Mouse (Mus musculus): ENCODE measurements around the gene Cbx4.

The Cbx4 gene

GRCm38 (mm10) chr11:119084446-119085278, 1.4 kb downstream of the Cbx4 start:
- peak in 1 of 2 experiments; percentile 62 for DNase-seq

GRCm38 (mm10) chr11:119083724-119084445, 2.1 kb downstream of the Cbx4 start:
- DNase-seq = peak; percentile 75 to 84

GRCm38 (mm10) chr11:119082638-119083599, 3.1 kb downstream of the Cbx4 start:
- peak in 1 of 2 experiments; percentile 68 for DNase-seq

- DNase-seq = peak in 1 of 2 experiments; percentile 49
Measured at GRCm38 (mm10) chr11:119081839-119082637, 4.0 kb downstream of the Cbx4 start.

GRCm38 (mm10) chr11:119081148-119081838, 4.7 kb downstream of the Cbx4 start:
- DNase-seq = no peak

GRCm38 (mm10) chr11:119080461-119081147, 5.4 kb downstream of the Cbx4 start:
- DNase-seq = no peak

- DNase-seq = no peak
Measured at GRCm38 (mm10) chr11:119079445-119079837, 6.6 kb downstream of the Cbx4 start.

GRCm38 (mm10) chr11:119078691-119079444, 7.2 kb downstream of the Cbx4 start:
- no peak for DNase-seq

GRCm38 (mm10) chr11:119077755-119078154, 8.3 kb downstream of the Cbx4 start:
- no peak for DNase-seq

GRCm38 (mm10) chr11:119075805-119076204, 10.2 kb downstream of the Cbx4 start:
- no peak for DNase-seq

- no peak for DNase-seq
Measured at GRCm38 (mm10) chr11:119073876-119074433, 12.1 kb downstream of the Cbx4 start.

- DNase-seq = no peak
Measured at GRCm38 (mm10) chr11:119072986-119073385, 13.0 kb downstream of the Cbx4 start.

- DNase-seq = no peak
Measured at GRCm38 (mm10) chr11:119072239-119072638, 13.8 kb downstream of the Cbx4 start.

GRCm38 (mm10) chr11:119066841-119067240, 19.2 kb downstream of the Cbx4 start:
- DNase-seq = no peak

- no peak for DNase-seq
Measured at GRCm38 (mm10) chr11:119059256-119059655, 26.8 kb downstream of the Cbx4 start.

GRCm38 (mm10) chr11:119058041-119058995, 27.7 kb downstream of the Cbx4 start:
- peak in 1 of 2 experiments; percentile 19 for DNase-seq

- no peak for DNase-seq
Measured at GRCm38 (mm10) chr11:119057291-119057690, 28.7 kb downstream of the Cbx4 start.

All from thymus, adult 18-20 months (tissue).